Mouse (Mus musculus) erythroblast, embryonic 14.5 days (primary cell): Measurements from ENCODE around the gene Fam186b. TPM values are rescaled to one million over a fixed set of nuclear protein-coding genes. Genes with fewer than 3 reads are reported as not detected.
A peak's percentile ranks its signal among the peaks of the same experiment; 100 is the strongest.

ENCODE experiments used
- H3K27me3 ChIP-seq: 2 replicates; pipeline ENCODE4 v1.6.1; 2012; ENCODE audit warnings: inconsistent platforms; ENCODE audit not compliant: control insufficient read depth
- H3K36me3 ChIP-seq: 2 replicates; pipeline ENCODE4 v1.6.1; 2012; ENCODE audit warnings: mild to moderate bottlenecking, inconsistent platforms; ENCODE audit not compliant: control insufficient read depth
- H3K4me1 ChIP-seq: 2 replicates; pipeline ENCODE4 v1.6.1; 2012; ENCODE audit warnings: inconsistent platforms; ENCODE audit not compliant: control insufficient read depth
- H3K4me3 ChIP-seq: replicated peaks from 2 replicates; pipeline ENCODE3; 2012; ENCODE audit warnings: moderate library complexity, mild to moderate bottlenecking, inconsistent platforms
- H3K9me3 ChIP-seq: 2 replicates; pipeline ENCODE4 v1.6.1; 2012; ENCODE audit warnings: low read length, inconsistent platforms, mixed read lengths; ENCODE audit not compliant: control insufficient read depth
- GATA1 ChIP-seq: IDR thresholded peaks from 2 replicates; pipeline ENCODE4 v1.6.1; 2012; ENCODE audit warnings: low read length, inconsistent platforms, mixed read lengths
- TAL1 ChIP-seq: IDR thresholded peaks from 3 replicates; pipeline ENCODE4 v1.6.1; 2012; ENCODE audit warnings: low read length, inconsistent platforms, mixed read lengths
- polyA plus RNA-seq: library from polyadenylated mRNA; stranded (reverse); fragments of >175 nt; gene quantifications from 2 replicates; pipeline ENCODE4 v1.2.3, GENCODE M21; 2012

The Fam186b gene
- polyA plus RNA-seq, 1 experiment, result not detected

GRCm38 (mm10) chr15:99224208-99224911 lies 71.3 kb downstream of the Fam186b start, which contains the start of gene Kcnh3:
TSS of gene Kcnh3 (plus strand) at chr15:99224861.
- peak within 1 kb of the TSS; percentile 41 for H3K4me3 ChIP-seq
- TF ChIP-seq GATA1, result no peak
- H3K4me1 ChIP-seq, result peaks cover 11% of the 10 kb centered on the region
- no peaks in the 10 kb centered on the region for H3K36me3 ChIP-seq
- H3K27me3 ChIP-seq, result peaks cover 100% of the 10 kb centered on the region
- peaks cover 16% of the 10 kb centered on the region; the same call in 1 of the 2 replicates for H3K9me3 ChIP-seq

- peaks cover 11% of the 10 kb centered on the region for H3K4me1 ChIP-seq
- H3K9me3 ChIP-seq, result peaks cover 16% of the 10 kb centered on the region; the same call in 1 of the 2 replicates
- TF ChIP-seq GATA1, result no peak
- no peak for TF ChIP-seq TAL1
- H3K27me3 ChIP-seq, result peaks cover 96% of the 10 kb centered on the region
- H3K36me3 ChIP-seq, result no peaks in the 10 kb centered on the region
- H3K4me3 ChIP-seq, result peak overlapping the region; percentile 41
Measured at GRCm38 (mm10) chr15:99223585-99224207, 72.0 kb downstream of the Fam186b start.

DNA sequence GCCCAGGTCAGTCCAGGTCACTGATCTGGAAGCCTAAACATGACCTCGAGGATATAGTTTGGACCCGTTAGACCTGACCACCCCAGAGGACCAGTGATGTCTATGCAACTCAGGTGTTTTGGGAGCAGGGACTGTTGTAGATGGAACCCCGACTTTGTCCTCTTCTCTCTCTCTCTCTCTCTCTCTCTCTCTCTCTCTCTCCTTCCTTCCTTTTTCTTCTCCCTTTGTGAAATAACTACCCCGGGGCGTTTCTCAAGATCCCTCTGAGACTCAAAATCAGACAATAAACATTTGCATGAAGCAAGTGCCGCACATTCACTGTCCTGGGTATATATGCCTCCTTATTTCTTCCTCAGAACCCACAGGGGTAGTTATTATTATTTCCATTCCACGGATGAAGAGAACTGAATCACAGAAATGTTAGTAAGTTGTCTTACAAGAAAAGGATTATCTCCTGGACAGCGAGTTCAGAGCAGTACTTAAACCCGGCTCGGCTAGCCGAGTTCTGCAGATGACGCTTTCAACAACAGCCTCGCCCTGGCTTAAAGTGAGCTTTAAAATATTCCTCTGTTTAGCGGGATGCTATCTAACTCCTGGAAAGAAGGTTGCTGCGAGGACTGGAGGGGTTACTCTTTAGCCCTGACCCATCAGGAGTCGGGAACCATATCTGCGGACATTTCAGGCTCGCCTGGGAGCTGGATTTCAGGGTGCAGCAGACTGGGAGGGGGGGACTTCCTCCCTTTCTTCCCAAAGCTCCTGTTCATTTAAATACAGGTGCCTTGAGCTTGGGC lies 72.7 kb downstream of the Fam186b start:
- no peak for TF ChIP-seq GATA1
- no peak for TF ChIP-seq TAL1
- Histone ChIP-seq H3K4me3 (peak overlapping the region; percentile 41), H3K4me1 (peaks cover 17% of the 10 kb centered on the region), H3K9me3 (peaks cover 16% of the 10 kb centered on the region; the same call in 1 of the 2 replicates), H3K27me3 (peaks cover 93% of the 10 kb centered on the region), H3K36me3 (no peaks in the 10 kb centered on the region)

DNA sequence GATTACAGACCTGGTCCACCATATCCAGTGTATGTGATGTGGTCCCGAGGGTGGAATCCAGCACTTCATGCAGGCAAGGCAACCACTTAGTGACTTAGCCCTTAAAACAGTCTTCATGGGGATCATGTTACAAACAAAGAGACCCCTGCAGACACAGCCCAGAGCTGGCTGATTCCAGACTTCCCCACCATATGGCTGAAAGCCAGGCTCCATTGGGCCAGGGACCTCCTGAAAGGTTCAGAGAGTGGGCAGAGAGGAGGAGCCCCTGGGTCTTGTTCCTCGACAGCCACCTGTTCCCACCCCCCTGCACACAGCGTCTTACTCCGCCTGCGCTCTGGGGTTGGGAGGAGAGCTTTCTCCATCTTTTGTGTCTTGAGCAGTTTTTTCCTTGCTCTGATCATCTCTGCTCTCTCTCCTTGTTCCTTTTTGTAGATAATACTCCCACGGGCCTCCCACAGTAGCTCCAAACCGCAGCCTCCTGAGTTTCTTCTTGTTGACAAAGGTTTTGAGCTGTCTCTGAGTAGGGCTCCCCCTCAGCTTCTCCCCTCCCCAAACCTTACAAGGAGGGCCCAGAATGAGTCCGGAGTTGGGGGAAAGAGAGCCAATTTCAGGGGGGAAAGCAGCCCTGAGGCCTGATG lies 74.3 kb downstream of the Fam186b start:
- H3K9me3 ChIP-seq, result peaks cover 16% of the 10 kb centered on the region; the same call in 1 of the 2 replicates
- H3K4me3 ChIP-seq, result no peak overlapping the region
- peaks cover 29% of the 10 kb centered on the region for H3K4me1 ChIP-seq
- TF ChIP-seq TAL1, result no peak
- TF ChIP-seq GATA1, result no peak
- H3K36me3 ChIP-seq, result no peaks in the 10 kb centered on the region
- peaks cover 77% of the 10 kb centered on the region for H3K27me3 ChIP-seq

Other genes with a start within 250 kb of the Fam186b start
- gene Prph, start 240.7 kb downstream of the Fam186b start, polyA plus RNA-seq, result not detected in 2 replicates
- gene Troap, start 221.3 kb downstream of the Fam186b start, polyA plus RNA-seq, result 17.1 and 18.1 TPM in 2 replicates
- not detected in 2 replicates for gene C1ql4, start 208.1 kb downstream of the Fam186b start, polyA plus RNA-seq
- gene Dnajc22, start 202.7 kb downstream of the Fam186b start, polyA plus RNA-seq, result 0.02 TPM in 1 of 2 replicates, not detected in the other
- 0.19 and 0.40 TPM in 2 replicates for gene Spats2, start 170.0 kb downstream of the Fam186b start, polyA plus RNA-seq
- gene Kcnh3, start 71.0 kb downstream of the Fam186b start, polyA plus RNA-seq, result 0.03 and 0.04 TPM in 2 replicates
- 9.2 and 12.0 TPM in 2 replicates for gene Mcrs1, start 43.9 kb downstream of the Fam186b start, polyA plus RNA-seq
- gene Prpf40b, start 801 bp downstream of the Fam186b start, polyA plus RNA-seq, result 0.31 and 0.32 TPM in 2 replicates
- 0.01 and 0.02 TPM in 2 replicates for gene Fmnl3, start 74.6 kb upstream of the Fam186b start, polyA plus RNA-seq
- gene Tmbim6, start 97.0 kb upstream of the Fam186b start, polyA plus RNA-seq, result 19.1 and 27.7 TPM in 2 replicates
- 0.08 and 0.12 TPM in 2 replicates for gene Nckap5l, start 161.9 kb upstream of the Fam186b start, polyA plus RNA-seq
- gene Bcdin3d, start 178.8 kb upstream of the Fam186b start, polyA plus RNA-seq, result 0.17 and 0.28 TPM in 2 replicates
- not detected in 2 replicates for gene Faim2, start 232.3 kb upstream of the Fam186b start, polyA plus RNA-seq